Mouse (Mus musculus) CH12.LX (cell line): ENCODE data around the gene Gramd1a. TPM values are rescaled to one million over a fixed set of nuclear protein-coding genes. Genes with fewer than 3 reads are reported as not detected.

Experiments
- DNase-seq: peaks from one replicate; pipeline ENCODE4 v3.0.0-alpha.2; 2013; ENCODE audit errors: extremely low read depth
- H3K27ac ChIP-seq: 2 replicates; pipeline ENCODE4 v1.5.1; 2012; ENCODE audit warnings: low read depth, mild to moderate bottlenecking, control low read depth, moderate library complexity; ENCODE audit not compliant: insufficient read depth
- H3K27me3 ChIP-seq: replicated peaks from 2 replicates; pipeline ENCODE3; 2012; ENCODE audit warnings: inconsistent platforms
- H3K36me3 ChIP-seq, 2 experiments: replicated peaks in 1 of 2; 2 replicates each; pipeline versions ENCODE3 to v1.6.1; 2012; ENCODE audit warnings: inconsistent platforms in 1 of 2, low read length in 1 of 2, mild to moderate bottlenecking in 1 of 2, mixed read lengths in 1 of 2, moderate library complexity in 1 of 2; ENCODE audit not compliant: control insufficient read depth in 1 of 2, insufficient read depth in 1 of 2
- H3K4me1 ChIP-seq, 2 experiments: 2 replicates each; pipeline ENCODE4 v1.6.1; 2012; ENCODE audit warnings: inconsistent platforms in 1 of 2, moderate library complexity in 1 of 2; ENCODE audit not compliant: insufficient read depth in 2 of 2, control insufficient read depth in 1 of 2
- H3K4me2 ChIP-seq: 2 replicates; pipeline ENCODE4 v1.6.1; 2012; ENCODE audit warnings: low read depth, mild to moderate bottlenecking, control low read depth; ENCODE audit not compliant: poor library complexity, insufficient read depth, severe bottlenecking
- H3K4me3 ChIP-seq, 3 experiments: fragments of 150-350 bp in 1 of 3; sonication (generic) in 1 of 3; replicated peaks in 1 of 3; 2 replicates each; pipeline versions ENCODE3 to v1.5.1; 2011 to 2012; ENCODE audit warnings: low read depth in 2 of 3, low read length in 2 of 3, mild to moderate bottlenecking in 2 of 3, moderate library complexity in 2 of 3, control low read depth in 1 of 3, improper control_type of control experiment in 1 of 3, inconsistent platforms in 1 of 3, mixed read lengths in 1 of 3; ENCODE audit not compliant: poor library complexity in 1 of 3
- H3K79me2 ChIP-seq: replicated peaks from 2 replicates; pipeline ENCODE4 v1.6.1; 2012; ENCODE audit warnings: mild to moderate bottlenecking, moderate library complexity; ENCODE audit not compliant: control insufficient read depth, poor library complexity, insufficient read depth, severe bottlenecking; ENCODE audit errors: extremely low read depth
- H3K9ac ChIP-seq: 2 replicates; pipeline ENCODE4 v1.6.1; 2012; ENCODE audit warnings: low read depth, mild to moderate bottlenecking, control low read depth, moderate library complexity; ENCODE audit not compliant: insufficient read depth
- H3K9me3 ChIP-seq: replicated peaks from 2 replicates; pipeline ENCODE3; 2012; ENCODE audit warnings: low read length, inconsistent platforms, mixed read lengths
- CHD2 ChIP-seq: IDR thresholded peaks from 2 replicates; pipeline ENCODE4 v1.6.1; 2011; ENCODE audit warnings: low read length, improper control_type of control experiment
- CTCF ChIP-seq, 2 experiments: IDR thresholded peaks in 1 of 2; conservative IDR thresholded peaks in 1 of 2; 2 replicates each; pipeline ENCODE4 v1.5.1; 2011 to 2012; ENCODE audit warnings: low read depth in 2 of 2, low read length in 2 of 2, improper control_type of control experiment in 1 of 2, inconsistent platforms in 1 of 2, mild to moderate bottlenecking in 1 of 2, moderate library complexity in 1 of 2
- EP300 ChIP-seq: IDR thresholded peaks from 2 replicates; pipeline ENCODE4 v1.6.1; 2011; ENCODE audit warnings: low read length, improper control_type of control experiment
- ETS1 ChIP-seq: conservative IDR thresholded peaks from 2 replicates; pipeline ENCODE4 v1.6.1; 2012; ENCODE audit warnings: low read depth, mild to moderate bottlenecking, inconsistent platforms, low read length, improper control_type of control experiment, moderate library complexity
- HCFC1 ChIP-seq: IDR thresholded peaks from 2 replicates; pipeline ENCODE4 v1.6.1; 2012; ENCODE audit warnings: low read depth, mild to moderate bottlenecking, inconsistent platforms, low read length, improper control_type of control experiment
- MAX ChIP-seq: IDR thresholded peaks from 2 replicates; pipeline ENCODE4 v1.6.1; 2011; ENCODE audit warnings: low read length, improper control_type of control experiment
- MEF2A ChIP-seq: IDR thresholded peaks from 2 replicates; pipeline ENCODE4 v1.6.1; 2014; ENCODE audit warnings: low read depth, mild to moderate bottlenecking, inconsistent platforms, low read length, improper control_type of control experiment, borderline replicate concordance
- MXI1 ChIP-seq: IDR thresholded peaks from 2 replicates; pipeline ENCODE4 v1.6.1; 2011; ENCODE audit warnings: mild to moderate bottlenecking, low read depth, low read length, improper control_type of control experiment
- MYC ChIP-seq: IDR thresholded peaks from 2 replicates; pipeline ENCODE4 v1.6.1; 2011; ENCODE audit warnings: low read depth, mild to moderate bottlenecking, improper control_type of control experiment, low read length
- NELFE ChIP-seq: IDR thresholded peaks from 2 replicates; pipeline ENCODE4 v1.6.1; 2011; ENCODE audit warnings: low read depth, low read length, improper control_type of control experiment
- POLR2AphosphoS2 ChIP-seq: IDR thresholded peaks from 2 replicates; pipeline ENCODE4 v1.6.1; 2011; ENCODE audit warnings: low read depth, low read length, improper control_type of control experiment
- RAD21 ChIP-seq: IDR thresholded peaks from 2 replicates; pipeline ENCODE4 v1.6.1; 2011; ENCODE audit warnings: low read depth, mild to moderate bottlenecking, low read length, improper control_type of control experiment, moderate library complexity
- SIN3A ChIP-seq: IDR thresholded peaks from 2 replicates; pipeline ENCODE4 v1.6.1; 2012; ENCODE audit warnings: low read length, improper control_type of control experiment, inconsistent platforms
- SMC3 ChIP-seq: IDR thresholded peaks from 2 replicates; pipeline ENCODE4 v1.6.1; 2011; ENCODE audit warnings: low read depth, low read length, improper control_type of control experiment
- TCF12 ChIP-seq: IDR thresholded peaks from 2 replicates; pipeline ENCODE4 v1.6.1; 2014; ENCODE audit warnings: low read depth, mild to moderate bottlenecking, inconsistent platforms, low read length, improper control_type of control experiment
- USF1 ChIP-seq: IDR thresholded peaks from 2 replicates; pipeline ENCODE4 v1.6.1; 2014; ENCODE audit warnings: low read depth, mild to moderate bottlenecking, inconsistent platforms, low read length, improper control_type of control experiment
- USF2 ChIP-seq: conservative IDR thresholded peaks from 2 replicates; pipeline ENCODE4 v1.6.1; 2011; ENCODE audit warnings: low read depth, low read length, improper control_type of control experiment
- ZC3H11A ChIP-seq: IDR thresholded peaks from 2 replicates; pipeline ENCODE4 v1.6.1; 2012; ENCODE audit warnings: low read depth, mild to moderate bottlenecking, inconsistent platforms, low read length, improper control_type of control experiment
- ZMIZ1 ChIP-seq: IDR thresholded peaks from 2 replicates; pipeline ENCODE4 v1.6.1; 2012; ENCODE audit warnings: low read depth, mild to moderate bottlenecking, inconsistent platforms, low read length, improper control_type of control experiment
- dilution Hi-C: fragments of 300-500 bp; cut with MboI; formaldehyde crosslinking; loops from 2 replicates; pipeline ENCODE4 v1.14.3; 2020; ENCODE audit warnings: low sequenced_read_pairs; ENCODE audit not compliant: extremely low pct_unique_long_range_greater_than_20kb, extremely low pct_ligation_motif_present
- in situ Hi-C: fragments of 300-500 bp; cut with MboI; formaldehyde crosslinking; loops from 3 replicates; pipeline ENCODE4 v1.14.3; 2019; ENCODE audit warnings: low sequenced_read_pairs, low pct_ligation_motif_present, low pct_unique_long_range_greater_than_20kb, mixed read lengths
- polyA plus RNA-seq: library from polyadenylated mRNA; unstranded; fragments of >175 nt; gene quantifications from 2 replicates; pipeline ENCODE4 v1.2.1, GENCODE M21; 2012; ENCODE audit warnings: low read depth; ENCODE audit not compliant: insufficient read length
- total RNA-seq, 2 experiments: library from RNA; depleted of rRNA; stranded (reverse); fragments of 300-350 nt in 1 of 2; fragments of >200 nt in 1 of 2; gene quantifications; 2 replicates each; pipeline ENCODE4 v1.2.3; 2012 to 2014

Gramd1a gene
- total and polyA plus RNA-seq, 3 experiments = 49.5 to 90.7 (median 86.0) TPM

- TF ChIP-seq ZMIZ1 (no peak), MEF2A (no peak), HCFC1 (no peak), ZC3H11A (no peak), MAX (no peak), NELFE (no peak), MYC (no peak), MXI1 (no peak), ETS1 (no peak), EP300 (no peak), POLR2AphosphoS2 (no peak), TCF12 (no peak), SIN3A (no peak), USF2 (no peak), CTCF (conservative IDR thresholded peaks at IDR 0.05 in 1 of 2, IDR thresholded peaks at IDR 0.05 in 1 of 2; ENCODE audit: low read depth in 2 of 2, low read length in 2 of 2) (peak in 1 of 2 experiments; percentile 41; a peak in 3 of 4 replicates), CHD2 (no peak), RAD21 (peak; percentile 27), USF1 (no peak), SMC3 (peak; percentile 26; the same call in 1 of the 2 replicates)
- dilution Hi-C loops = no loop called here
- peaks cover 8 to 16% of the 10 kb centered on the region in 2 experiments for H3K4me1 ChIP-seq
These were observed 10.8 kb downstream of the Gramd1a start for GRCm38 (mm10) chr7:31144886-31145285.

GRCm38 (mm10) chr7:31140941-31141340 is 14.8 kb downstream of the Gramd1a start:
- Histone ChIP-seq H3K27me3 (no peaks in the 10 kb centered on the region), H3K9me3 (peaks cover 5% of the 10 kb centered on the region), H3K4me3 (no peak overlapping the region), H3K79me2 (peaks cover 14% of the 10 kb centered on the region), H3K9ac (no peak overlapping the region), H3K4me1 (no peaks in the 10 kb centered on the region), H3K36me3 (peaks cover 86 to 98% of the 10 kb centered on the region in 2 experiments), H3K4me2 (no peak overlapping the region), H3K27ac (no peak overlapping the region)
- dilution Hi-C loops (no loop called here), in situ Hi-C loops (loop anchor here (5.0 kb wide), 1 partner anchor 36 kb away; no protein-coding TSS in a partner anchor)
- no peak for TF ChIP-seq MYC
- no peak for DNase-seq

More at GRCm38 (mm10) chr7:31144886-31145285, 10.8 kb downstream of the Gramd1a start:
- in situ Hi-C loops = loop anchor here (5.0 kb wide), 1 partner anchor 32 kb away; no protein-coding TSS in a partner anchor
- no peak overlapping the region for H3K27ac ChIP-seq
- peaks cover 58 to 83% of the 10 kb centered on the region in 2 experiments for H3K36me3 ChIP-seq
- H3K4me3 ChIP-seq = no peak overlapping the region
- peaks cover 5% of the 10 kb centered on the region for H3K9me3 ChIP-seq
- H3K27me3 ChIP-seq = no peaks in the 10 kb centered on the region
- H3K4me2 ChIP-seq = no peak overlapping the region
- peaks cover 51% of the 10 kb centered on the region for H3K79me2 ChIP-seq
- DNase-seq = peak; percentile 30
- H3K9ac ChIP-seq = no peak overlapping the region
